Mouse (Mus musculus): ENCODE results near the gene Abhd17b. TPM values are rescaled to one million over a fixed set of nuclear protein-coding genes. Genes with fewer than 3 reads are reported as not detected.

The Abhd17b gene
- total RNA-seq (2014; rRNA removed) (62.7 and 71.1 TPM in 2 replicates), polyA plus RNA-seq (2015; fragmentation: Nextera tagmentation; extraction: Ambion mirVana) (42.3 and 45.6 TPM in 2 replicates)

DNA sequence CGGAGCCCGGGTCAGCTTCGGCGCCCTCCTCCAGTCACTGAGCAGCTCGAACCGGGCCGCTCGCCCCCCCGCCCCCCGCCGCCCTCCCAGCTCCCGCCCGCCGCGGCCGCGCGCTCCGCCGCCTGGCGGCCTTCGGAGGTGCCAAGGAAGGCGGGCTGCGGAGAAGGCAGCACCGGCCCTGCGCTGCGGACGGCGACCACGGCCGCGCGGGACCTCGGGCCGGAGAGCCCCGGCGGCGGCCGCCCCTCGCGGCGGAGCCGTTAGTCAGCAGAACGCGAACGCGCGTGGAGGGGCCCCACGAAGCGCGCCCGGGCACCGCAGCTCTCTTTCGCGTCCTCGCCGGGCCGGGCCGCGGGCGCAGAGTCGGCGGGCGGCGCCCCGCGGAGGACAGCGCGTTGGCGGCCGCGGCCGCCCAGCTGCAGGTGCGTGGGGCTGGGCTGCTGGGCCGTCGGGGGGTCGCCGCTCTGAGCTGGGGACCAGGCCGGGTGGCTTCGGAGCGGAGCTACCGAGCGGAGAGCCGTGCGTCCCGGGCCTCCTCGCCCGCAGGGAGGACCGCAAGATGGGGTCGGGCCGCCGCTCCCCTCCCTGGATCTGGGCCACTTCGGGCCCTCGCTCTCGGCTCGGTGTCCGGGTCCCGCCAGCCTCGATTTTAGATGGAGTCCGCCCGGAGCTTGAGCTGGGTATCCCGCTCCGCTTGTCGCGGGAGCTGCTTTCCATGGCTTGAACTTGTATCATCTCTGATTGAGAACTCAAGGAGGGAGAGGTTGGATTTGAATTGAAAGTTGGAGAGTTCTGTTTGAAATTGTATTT lies at the start of gene Abhd17b:
Gene Abhd17b, plus strand, starts transcription at position 14 of the 810 bp plus-strand sequence.
- ATAC-seq (no peak; the same call in 1 of the 2 replicates), DNase-seq (peak; percentile 66)
- peak within 1 kb of the TSS; percentile 96 for H3K4me3 ChIP-seq (ENCODE audit: low read depth, low read length)
- no peaks in the 10 kb centered on the region for H3K9me3 ChIP-seq (ENCODE audit: low read length)
- TF ChIP-seq CTCF (IDR thresholded peaks at IDR 0.05; ENCODE audit: low read depth) = 0 out of 2 replicates have a peak, but pooled peaks have one; percentile 13
- no peaks in the 10 kb centered on the region for H3K27me3 ChIP-seq (ENCODE audit: insufficient read depth, low read length)
- H3K4me2 ChIP-seq (ENCODE audit: low read depth) = peak within 1 kb of the TSS; percentile 91
- peaks cover 21% of the 10 kb centered on the region; the same call in 1 of the 2 replicates for H3K4me1 ChIP-seq (ENCODE audit: insufficient read depth)
- peak within 1 kb of the TSS; percentile 84 for H3K9ac ChIP-seq
- H3K27ac ChIP-seq (ENCODE audit: low read depth, low read length) = peak within 1 kb of the TSS; percentile 96
- WGBS = 3% methylated on average over 84 of the region's 105 CpGs
- H3K36me3 ChIP-seq (ENCODE audit: insufficient read depth) = no peaks in the 10 kb centered on the region

DNA sequence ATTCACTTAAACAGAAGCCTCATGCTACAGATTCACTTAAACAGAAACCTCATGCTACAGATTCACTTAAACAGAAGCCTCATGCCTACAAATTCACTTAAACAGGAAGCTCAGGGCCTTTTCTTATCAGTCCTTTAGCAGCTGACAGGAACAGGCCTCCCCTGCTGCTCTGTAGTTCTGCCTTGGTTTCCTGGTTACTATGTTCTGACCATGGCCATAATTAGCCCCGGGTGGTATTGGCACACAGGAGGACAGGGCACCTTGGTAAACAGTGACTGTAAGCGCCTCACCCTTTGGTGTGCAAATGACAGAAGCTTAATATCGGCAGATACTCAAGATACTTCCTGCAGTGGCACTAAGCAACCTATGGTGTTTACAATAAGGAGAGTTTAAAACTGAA lies 49.1 kb upstream of the Abhd17b start:
- no peak for ATAC-seq
- Histone ChIP-seq H3K4me2 (ENCODE audit: low read depth) (no peak overlapping the region), H3K9me3 (ENCODE audit: low read length) (no peaks in the 10 kb centered on the region), H3K4me3 (ENCODE audit: low read depth, low read length) (no peak overlapping the region), H3K4me1 (ENCODE audit: insufficient read depth) (no peaks in the 10 kb centered on the region), H3K9ac (no peak overlapping the region), H3K36me3 (ENCODE audit: insufficient read depth) (no peaks in the 10 kb centered on the region), H3K27ac (ENCODE audit: low read depth, low read length) (no peak overlapping the region), H3K27me3 (ENCODE audit: insufficient read depth, low read length) (no peaks in the 10 kb centered on the region)
- 74% methylated on average over 3 of the region's 3 CpGs for WGBS
- DNase-seq = no peak
- no peak for TF ChIP-seq CTCF (IDR thresholded peaks at IDR 0.05; ENCODE audit: low read depth)

DNA sequence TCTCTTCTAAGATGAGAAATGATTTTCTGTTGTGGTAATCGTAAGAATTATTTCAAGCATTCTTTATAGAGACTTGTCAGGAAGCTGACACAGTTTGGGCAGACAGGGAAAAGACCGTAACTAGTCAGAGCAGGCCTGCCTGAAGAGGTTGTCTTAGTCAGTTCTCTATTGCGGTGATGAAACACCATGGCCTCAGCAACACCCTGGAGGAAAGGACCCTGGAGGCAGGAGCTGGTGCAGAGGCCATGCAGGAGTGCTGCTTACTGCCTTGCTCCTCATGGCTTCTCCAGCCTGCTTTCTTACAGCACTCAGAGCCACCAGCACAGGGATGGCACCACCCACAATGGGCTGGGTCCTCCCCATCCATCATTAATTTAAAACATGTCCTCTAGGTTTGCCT lies 47.7 kb upstream of the Abhd17b start:
- no peak for DNase-seq

DNA sequence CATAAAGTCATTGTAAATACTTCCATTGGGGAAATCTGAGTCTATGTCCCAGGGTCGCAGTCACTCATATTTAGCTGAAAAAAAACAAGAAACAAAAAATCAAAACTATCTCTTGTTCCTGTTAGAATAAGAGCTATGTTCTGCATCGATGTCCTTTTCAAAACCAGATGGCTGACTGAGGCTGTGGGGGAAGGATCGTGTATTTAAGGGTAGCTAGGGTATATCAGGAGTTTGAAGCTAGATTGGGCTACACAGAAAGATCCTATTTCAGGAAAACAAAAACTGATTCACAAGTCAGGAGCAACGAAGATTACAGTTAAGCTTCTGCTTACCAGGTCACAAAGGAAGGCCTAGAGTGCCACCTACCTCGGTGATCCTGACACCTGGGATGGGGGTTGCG lies 42.7 kb upstream of the Abhd17b start:
- DNase-seq (no peak), ATAC-seq (no peak)
- H3K4me3 ChIP-seq (ENCODE audit: low read depth, low read length) = no peak overlapping the region
- no peak overlapping the region for H3K27ac ChIP-seq (ENCODE audit: low read depth, low read length)
- H3K4me1 ChIP-seq (ENCODE audit: insufficient read depth) = no peaks in the 10 kb centered on the region
- TF ChIP-seq CTCF (IDR thresholded peaks at IDR 0.05; ENCODE audit: low read depth) = no peak
- H3K9ac ChIP-seq = no peak overlapping the region
- H3K27me3 ChIP-seq (ENCODE audit: insufficient read depth, low read length) = no peaks in the 10 kb centered on the region
- H3K9me3 ChIP-seq (ENCODE audit: low read length) = no peaks in the 10 kb centered on the region
- no peak overlapping the region for H3K4me2 ChIP-seq (ENCODE audit: low read depth)
- H3K36me3 ChIP-seq (ENCODE audit: insufficient read depth) = no peaks in the 10 kb centered on the region
- 74% methylated on average over 6 of the region's 6 CpGs for WGBS

More for the DNA sequence above, 47.7 kb upstream of the Abhd17b start:
- no peak for TF ChIP-seq CTCF (IDR thresholded peaks at IDR 0.05; ENCODE audit: low read depth)
- H3K4me3 ChIP-seq (ENCODE audit: low read depth, low read length) = no peak overlapping the region
- WGBS = 86% methylated on average over 3 of the region's 3 CpGs
- H3K27ac ChIP-seq (ENCODE audit: low read depth, low read length) = no peak overlapping the region
- no peaks in the 10 kb centered on the region for H3K4me1 ChIP-seq (ENCODE audit: insufficient read depth)
- no peaks in the 10 kb centered on the region for H3K9me3 ChIP-seq (ENCODE audit: low read length)
- H3K27me3 ChIP-seq (ENCODE audit: insufficient read depth, low read length) = no peaks in the 10 kb centered on the region
- ATAC-seq = no peak
- no peak overlapping the region for H3K9ac ChIP-seq
- no peaks in the 10 kb centered on the region for H3K36me3 ChIP-seq (ENCODE audit: insufficient read depth)
- H3K4me2 ChIP-seq (ENCODE audit: low read depth) = no peak overlapping the region

DNA sequence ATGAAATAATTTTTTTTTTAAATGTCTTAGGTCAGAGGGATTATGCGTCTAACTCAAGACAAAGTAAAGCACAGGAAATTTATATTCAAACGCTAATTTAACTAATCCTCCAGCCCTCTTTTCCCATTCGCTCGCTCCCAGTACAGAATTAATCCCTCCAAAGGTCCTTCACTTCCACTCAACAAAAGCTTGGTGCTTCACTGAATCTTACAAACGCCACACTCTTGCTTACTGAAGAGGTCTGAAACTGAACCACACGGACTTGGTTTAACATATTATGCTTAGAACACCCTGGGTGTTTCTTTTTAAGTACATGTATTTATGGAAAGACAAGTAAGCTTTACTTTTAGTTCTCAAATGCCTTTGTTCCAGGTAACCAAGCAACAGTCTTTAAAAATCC lies 41.7 kb upstream of the Abhd17b start:
- DNase-seq = no peak
- Histone ChIP-seq H3K27ac (ENCODE audit: low read depth, low read length) (no peak overlapping the region), H3K27me3 (ENCODE audit: insufficient read depth, low read length) (no peaks in the 10 kb centered on the region), H3K4me3 (ENCODE audit: low read depth, low read length) (no peak overlapping the region), H3K36me3 (ENCODE audit: insufficient read depth) (no peaks in the 10 kb centered on the region), H3K4me1 (ENCODE audit: insufficient read depth) (no peaks in the 10 kb centered on the region), H3K9ac (no peak overlapping the region), H3K9me3 (ENCODE audit: low read length) (no peaks in the 10 kb centered on the region), H3K4me2 (ENCODE audit: low read depth) (no peak overlapping the region)
- ATAC-seq = no peak
- 20% methylated on average over 6 of the region's 6 CpGs for WGBS
- no peak for TF ChIP-seq CTCF (IDR thresholded peaks at IDR 0.05; ENCODE audit: low read depth)

DNA sequence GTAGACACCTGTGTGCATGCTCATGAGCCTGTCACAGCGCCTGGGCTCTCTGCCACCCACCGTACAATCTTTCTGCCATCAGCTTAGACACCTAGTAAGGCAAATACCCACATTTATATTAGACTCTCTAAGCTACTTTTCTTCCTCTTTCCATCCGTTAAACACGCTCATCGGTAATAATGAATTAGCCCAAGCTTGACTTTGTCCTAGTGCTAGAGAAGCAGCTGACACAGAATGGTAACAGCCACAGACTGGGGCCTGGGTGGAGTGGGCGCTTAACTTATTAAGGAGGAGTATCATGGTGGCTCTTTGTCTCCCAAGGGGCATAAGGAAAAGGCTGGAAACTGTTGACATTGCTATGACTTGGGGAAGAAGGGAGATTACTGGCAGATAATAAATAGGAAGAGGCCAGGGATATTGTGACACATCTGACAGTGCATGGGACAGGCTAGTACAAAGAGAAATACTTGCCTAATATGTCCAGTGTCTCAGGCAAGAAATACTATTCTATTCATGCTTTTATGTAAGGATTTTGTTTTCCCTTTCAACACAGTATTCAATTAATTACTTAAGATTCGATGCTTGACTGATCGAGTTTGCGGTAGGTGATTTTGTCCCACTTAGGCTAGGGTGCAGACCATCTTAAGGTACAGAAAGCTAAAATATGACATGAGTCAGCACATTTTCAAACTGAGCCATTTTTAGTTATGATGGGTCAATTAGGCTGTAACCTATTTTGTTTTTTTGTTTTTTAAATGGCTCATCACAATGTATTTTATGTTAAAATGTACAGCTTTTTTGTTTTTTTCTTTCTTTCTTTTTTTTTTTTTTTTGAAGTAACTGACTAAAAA lies 41.0 kb upstream of the Abhd17b start:
- Histone ChIP-seq H3K4me2 (ENCODE audit: low read depth) (no peak overlapping the region), H3K27me3 (ENCODE audit: insufficient read depth, low read length) (no peaks in the 10 kb centered on the region), H3K27ac (ENCODE audit: low read depth, low read length) (no peak overlapping the region), H3K4me1 (ENCODE audit: insufficient read depth) (no peaks in the 10 kb centered on the region), H3K4me3 (ENCODE audit: low read depth, low read length) (no peak overlapping the region), H3K36me3 (ENCODE audit: insufficient read depth) (no peaks in the 10 kb centered on the region), H3K9me3 (ENCODE audit: low read length) (no peaks in the 10 kb centered on the region), H3K9ac (no peak overlapping the region)
- no peak for TF ChIP-seq CTCF (IDR thresholded peaks at IDR 0.05; ENCODE audit: low read depth)
- WGBS = 36% methylated on average over 9 of the region's 9 CpGs
- DNase-seq = no peak
- no peak for ATAC-seq

DNA sequence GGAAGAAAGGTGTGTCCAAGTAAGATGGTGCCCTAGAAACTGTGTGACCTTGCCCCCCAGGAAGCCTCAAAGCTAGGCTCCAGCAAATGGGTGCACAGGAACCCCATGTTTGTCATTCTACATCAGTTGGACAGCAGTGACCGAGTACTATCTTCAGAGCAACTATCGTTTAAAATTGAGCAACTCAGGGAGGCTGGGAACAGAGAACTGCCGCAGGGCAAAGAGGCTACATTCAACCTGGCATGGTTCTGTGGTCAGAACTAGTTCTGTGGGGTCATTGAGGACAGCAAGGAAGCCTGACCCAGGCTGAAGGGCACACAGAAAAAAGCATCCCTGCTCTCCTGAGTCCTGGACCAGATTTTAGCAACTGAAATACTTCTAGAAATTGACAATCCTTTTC lies 37.2 kb upstream of the Abhd17b start:
- Histone ChIP-seq H3K27me3 (ENCODE audit: insufficient read depth, low read length) (no peaks in the 10 kb centered on the region), H3K4me1 (ENCODE audit: insufficient read depth) (no peaks in the 10 kb centered on the region), H3K9ac (no peak overlapping the region), H3K4me3 (ENCODE audit: low read depth, low read length) (no peak overlapping the region), H3K4me2 (ENCODE audit: low read depth) (no peak overlapping the region), H3K27ac (ENCODE audit: low read depth, low read length) (no peak overlapping the region), H3K36me3 (ENCODE audit: insufficient read depth) (no peaks in the 10 kb centered on the region), H3K9me3 (ENCODE audit: low read length) (no peaks in the 10 kb centered on the region)
- no peak for TF ChIP-seq CTCF (IDR thresholded peaks at IDR 0.05; ENCODE audit: low read depth)
- 92% methylated on average over 3 of the region's 3 CpGs for WGBS
- DNase-seq = no peak
- no peak for ATAC-seq

Data from forebrain, postnatal 0 days (tissue).